Mouse (Mus musculus) stomach, embryonic 16.5 days (tissue): ENCODE data around the gene Mc1r. TPM values are rescaled to one million over a fixed set of nuclear protein-coding genes. Genes with fewer than 3 reads are reported as not detected.
"Not testable (repeated sequence)": the region's sequence is repeated elsewhere in the genome, so short reads cannot be mapped to it uniquely, and the experiment has no call there.

ENCODE experiments used
- ATAC-seq: fragments of 200-750 bp; cut with Nextera tagmentation; 2 replicates; pipeline ENCODE4 v1.8.0; 2017; ENCODE audit warnings: moderate number of reproducible peaks, moderate TSS enrichment; ENCODE audit not compliant: insufficient read depth, low FRiP score
- H3K27ac ChIP-seq: fragments of 300-500 bp; sonication (generic); 2 replicates; pipeline ENCODE4 v1.5.1; 2014; ENCODE audit warnings: low read length
- H3K27me3 ChIP-seq: fragments of 300-500 bp; sonication (generic); 2 replicates; pipeline ENCODE4 v1.6.1; 2014; ENCODE audit warnings: low read length, control low read depth, mixed read lengths; ENCODE audit not compliant: control insufficient read depth, insufficient read depth
- H3K36me3 ChIP-seq: fragments of 300-500 bp; sonication (generic); 2 replicates; pipeline ENCODE4 v1.6.1; 2014; ENCODE audit warnings: low read length; ENCODE audit not compliant: control insufficient read depth, insufficient read depth
- H3K4me1 ChIP-seq: fragments of 300-500 bp; sonication (generic); 2 replicates; pipeline ENCODE4 v1.6.1; 2014; ENCODE audit warnings: low read length, control low read depth, mixed read lengths; ENCODE audit not compliant: control insufficient read depth, insufficient read depth
- H3K4me2 ChIP-seq: fragments of 300-500 bp; sonication (generic); 2 replicates; pipeline ENCODE4 v1.6.1; 2014; ENCODE audit warnings: low read depth, low read length, mixed read lengths
- H3K4me3 ChIP-seq: fragments of 300-500 bp; sonication (generic); replicated peaks from 2 replicates; pipeline ENCODE4 v1.5.1; 2014; ENCODE audit warnings: mild to moderate bottlenecking, low read length
- H3K9ac ChIP-seq: fragments of 300-500 bp; sonication (generic); 2 replicates; pipeline ENCODE4 v1.6.1; 2014; ENCODE audit warnings: low read length
- H3K9me3 ChIP-seq: fragments of 300-500 bp; sonication (generic); replicated peaks from 2 replicates; pipeline ENCODE4 v1.6.1; 2016; ENCODE audit warnings: low read length, control low read depth; ENCODE audit not compliant: control insufficient read depth
- WGBS: fragments of 180-500 bp; shearing (Covaris S2); extraction: QIAGEN DNeasy Blood & Tissue Kit; methylation state at CpG from one replicate; pipeline ENCODE4 v1.1.7; 2014; 5-methylcytosine and 5-hydroxymethylcytosine counted together
- polyA plus RNA-seq: library from polyadenylated mRNA; unstranded; fragments of >200 nt; fragmentation: Nextera tagmentation; extraction: Ambion mirVana; gene quantifications from 2 replicates; pipeline ENCODE4 v1.2.1, GENCODE M21; 2015

Gene Mc1r
- polyA plus RNA-seq, 1 experiment from 2014 or later, result not detected

- Histone ChIP-seq H3K9me3 (peaks cover 39% of the 10 kb centered on the region), H3K4me3 (no peak overlapping the region), H3K4me1 (no peaks in the 10 kb centered on the region), H3K27me3 (no peaks in the 10 kb centered on the region), H3K36me3 (no peaks in the 10 kb centered on the region; the same call in 1 of the 2 replicates), H3K27ac (no peak overlapping the region), H3K4me2 (no peak overlapping the region), H3K9ac (no peak overlapping the region)
- ATAC-seq, result no peak
- WGBS, result 95% methylated on average over 24 of the region's 24 CpGs
Measured at GRCm38 (mm10) chr8:123427639-123428275, 20.9 kb downstream of the Mc1r start.

- Histone ChIP-seq H3K36me3 (no peaks in the 10 kb centered on the region; the same call in 1 of the 2 replicates), H3K27me3 (no peaks in the 10 kb centered on the region), H3K4me2 (no peak overlapping the region), H3K27ac (no peak overlapping the region), H3K9ac (no peak overlapping the region), H3K4me1 (no peaks in the 10 kb centered on the region), H3K4me3 (no peak overlapping the region), H3K9me3 (peaks cover 39% of the 10 kb centered on the region)
- no peak for ATAC-seq
- 95% methylated on average over 29 of the region's 29 CpGs for WGBS
Measured at GRCm38 (mm10) chr8:123428343-123428893, 21.5 kb downstream of the Mc1r start.

DNA sequence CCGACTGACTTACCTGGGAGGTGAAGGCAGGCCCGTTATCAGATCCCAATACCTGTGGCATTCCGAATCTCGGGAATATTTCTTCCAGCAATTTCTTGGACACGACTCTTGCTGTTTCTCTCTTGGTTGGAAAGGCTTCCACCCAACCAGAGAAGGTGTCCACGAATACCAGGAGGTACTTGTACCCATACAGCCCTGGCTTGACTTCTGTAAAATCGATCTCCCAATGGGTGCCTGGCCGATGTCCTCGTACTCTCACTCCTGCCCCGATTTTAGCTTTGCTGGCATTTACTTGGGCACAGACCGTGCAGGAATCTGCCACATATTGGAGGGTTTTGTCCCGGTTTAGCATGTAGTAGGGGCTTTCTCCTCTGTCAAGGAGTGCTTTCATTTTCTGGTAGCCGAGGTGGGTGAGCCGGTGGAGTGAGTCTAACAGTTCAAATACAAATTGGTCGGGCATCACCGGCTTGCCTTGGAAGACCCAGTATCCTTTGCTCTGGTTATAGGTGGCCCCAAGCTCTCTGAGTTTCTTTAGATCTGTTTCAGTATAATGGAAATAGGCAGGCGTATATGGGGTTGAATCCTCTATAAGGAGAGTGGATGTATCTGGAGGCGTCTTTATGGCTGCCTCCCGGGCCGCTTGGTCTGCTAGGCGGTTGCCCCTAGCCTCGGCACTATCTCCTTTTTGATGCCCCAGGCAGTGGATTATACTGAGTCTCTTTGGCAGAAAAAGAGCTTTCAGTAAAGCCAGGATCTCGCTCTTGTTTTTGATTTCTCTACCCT lies 22.2 kb downstream of the Mc1r start:
- no peak for ATAC-seq
- H3K36me3 ChIP-seq, result no peaks in the 10 kb centered on the region; the same call in 1 of the 2 replicates
- 95% methylated on average over 23 of the region's 23 CpGs for WGBS
- H3K4me1 ChIP-seq, result no peaks in the 10 kb centered on the region
- no peaks in the 10 kb centered on the region for H3K27me3 ChIP-seq
- H3K27ac ChIP-seq, result no peak overlapping the region
- H3K9ac ChIP-seq, result no peak overlapping the region
- H3K4me3 ChIP-seq, result no peak overlapping the region
- no peak overlapping the region for H3K4me2 ChIP-seq
- H3K9me3 ChIP-seq, result peaks cover 39% of the 10 kb centered on the region

DNA sequence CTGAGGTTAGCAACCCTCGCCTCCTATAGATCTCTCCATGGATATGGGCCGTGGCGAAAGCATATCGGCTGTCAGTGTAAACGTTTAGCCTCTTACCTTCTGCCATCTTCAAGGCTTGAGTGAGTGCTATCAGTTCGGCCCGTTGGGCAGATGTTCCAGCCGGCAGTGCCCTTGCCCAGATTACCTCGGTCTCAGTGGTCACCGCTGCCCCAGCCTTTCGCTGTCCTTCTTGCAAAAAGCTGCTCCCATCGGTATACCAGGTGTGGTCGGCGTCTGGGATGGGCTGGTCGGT lies 22.8 kb downstream of the Mc1r start:
- H3K4me2 ChIP-seq, H3K36me3 ChIP-seq, ATAC-seq, H3K4me1 ChIP-seq, H3K4me3 ChIP-seq, H3K27me3 ChIP-seq, H3K27ac ChIP-seq, H3K9ac ChIP-seq: not testable (repeated sequence)
- peaks cover 39% of the 10 kb centered on the region for H3K9me3 ChIP-seq
- 97% methylated on average over 14 of the region's 15 CpGs for WGBS

GRCm38 (mm10) chr8:123430936-123431335 lies 24.0 kb downstream of the Mc1r start:
- H3K9ac ChIP-seq, ATAC-seq, H3K4me3 ChIP-seq, H3K4me2 ChIP-seq, H3K27me3 ChIP-seq, H3K36me3 ChIP-seq, H3K4me1 ChIP-seq, H3K27ac ChIP-seq: not testable (repeated sequence)
- H3K9me3 ChIP-seq, result peaks cover 39% of the 10 kb centered on the region
- 89% methylated on average over 8 of the region's 8 CpGs for WGBS

GRCm38 (mm10) chr8:123431616-123432365 lies 24.9 kb downstream of the Mc1r start:
- Histone ChIP-seq H3K4me1 (no peaks in the 10 kb centered on the region), H3K36me3 (no peaks in the 10 kb centered on the region; the same call in 1 of the 2 replicates)
- WGBS, result 95% methylated on average over 25 of the region's 25 CpGs

DNA sequence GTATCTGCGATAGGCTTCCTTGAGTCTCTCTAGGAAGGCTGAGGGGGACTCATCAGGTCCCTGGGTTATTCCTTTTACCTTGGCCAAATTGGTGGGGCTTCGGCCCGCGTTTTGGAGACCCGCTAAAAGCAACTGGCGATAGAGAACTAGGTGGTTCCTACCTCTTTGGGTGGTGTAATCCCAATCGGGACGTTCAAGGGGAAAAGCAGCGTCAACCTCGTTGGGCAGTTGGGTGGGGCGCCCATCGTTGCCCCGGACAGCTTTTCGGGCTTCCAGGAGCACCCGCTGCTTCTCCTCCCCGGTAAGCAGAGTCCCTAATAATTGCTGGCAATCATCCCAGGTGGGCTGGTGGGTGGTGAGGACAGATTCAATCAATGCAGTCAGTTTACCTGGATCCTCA lies 25.5 kb downstream of the Mc1r start:
- H3K4me1 ChIP-seq, result no peaks in the 10 kb centered on the region
- ATAC-seq, result no peak
- no peak overlapping the region for H3K4me2 ChIP-seq
- no peaks in the 10 kb centered on the region; the same call in 1 of the 2 replicates for H3K36me3 ChIP-seq
- H3K27me3 ChIP-seq, result no peaks in the 10 kb centered on the region
- H3K4me3 ChIP-seq, result no peak overlapping the region
- WGBS, result 91% methylated on average over 16 of the region's 16 CpGs
- peaks cover 28% of the 10 kb centered on the region for H3K9me3 ChIP-seq
- no peak overlapping the region for H3K27ac ChIP-seq
- no peak overlapping the region for H3K9ac ChIP-seq

More at GRCm38 (mm10) chr8:123431616-123432365, 24.9 kb downstream of the Mc1r start:
- no peaks in the 10 kb centered on the region for H3K27me3 ChIP-seq
- no peak overlapping the region for H3K9ac ChIP-seq
- H3K4me2 ChIP-seq, result no peak overlapping the region
- no peak for ATAC-seq
- H3K4me3 ChIP-seq, result no peak overlapping the region
- no peak overlapping the region for H3K27ac ChIP-seq
- H3K9me3 ChIP-seq, result peaks cover 34% of the 10 kb centered on the region

DNA sequence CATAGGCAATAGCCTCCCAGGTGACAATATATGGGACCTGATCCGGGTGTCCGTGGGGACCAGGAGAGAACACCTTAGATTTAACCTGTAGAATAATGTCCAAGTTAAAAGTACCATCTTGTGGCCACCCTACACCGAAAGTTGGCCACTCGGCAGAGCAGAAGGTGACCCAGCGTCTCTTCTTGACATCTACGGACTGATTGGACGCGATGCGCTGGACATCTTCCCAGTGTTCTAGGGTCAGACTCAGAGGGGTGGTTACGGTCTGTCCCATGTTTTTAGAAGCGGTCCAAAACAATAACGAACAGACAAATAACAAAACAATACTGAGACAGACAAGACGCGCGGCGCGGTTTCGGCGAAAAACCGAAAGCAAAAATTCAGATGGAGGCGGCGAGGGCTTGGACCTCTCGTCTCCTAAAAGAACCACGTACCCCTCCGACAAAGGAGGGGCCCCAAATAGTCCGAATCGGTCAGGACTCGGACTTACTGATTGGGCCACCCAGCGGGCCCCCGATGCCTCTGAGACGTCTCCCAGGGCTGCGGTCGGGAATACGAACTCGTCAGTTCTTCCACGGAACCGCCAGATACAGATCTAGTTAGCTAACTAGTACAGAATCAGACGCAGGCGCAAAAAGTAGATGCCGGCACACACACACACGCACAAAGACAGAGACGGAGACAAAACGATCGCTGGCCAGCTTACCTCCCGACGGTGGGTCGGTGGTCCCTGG lies 26.5 kb downstream of the Mc1r start:
- H3K27ac ChIP-seq, H3K4me2 ChIP-seq, H3K36me3 ChIP-seq, H3K27me3 ChIP-seq, H3K4me1 ChIP-seq, H3K9ac ChIP-seq, H3K4me3 ChIP-seq, ATAC-seq: not testable (repeated sequence)
- H3K9me3 ChIP-seq, result peaks cover 17% of the 10 kb centered on the region
- WGBS, result 96% methylated on average over 43 of the region's 47 CpGs
